In genomic region chr15:10890220-10890921, GRCm38 (mm10) we compare ENCODE assay signal across 7 mouse cellular contexts.
A peak's percentile ranks its signal among the peaks of the same experiment; 100 is the strongest.
DNase-seq lines count a peak whose midpoint lies in the region; ATAC-seq lines count a peak whose summit lies in the region.

No protein-coding gene starts in this region.

- H3K27ac ChIP-seq in hindbrain, embryonic 16.5 days (ENCODE audit: low read depth, low read length), result peak overlapping the region; percentile 20; the same call in 1 of the 2 replicates
- H3K27ac ChIP-seq in liver, embryonic 11.5 days (ENCODE audit: low read depth, low read length), result 0 out of 2 replicates have a peak overlapping the region, but pooled peaks have one; percentile 25

- H3K36me3 ChIP-seq in hindbrain, embryonic 16.5 days (ENCODE audit: control insufficient read depth, insufficient read depth, low read length), result no peaks in the 10 kb centered on the region
- H3K36me3 ChIP-seq in liver, embryonic 11.5 days (ENCODE audit: control insufficient read depth, insufficient read depth, low read length), result no peaks in the 10 kb centered on the region

- WGBS in hindbrain, embryonic 16.5 days, result 40% methylated on average over 8 of the region's 8 CpGs
- 49% methylated on average over 8 of the region's 8 CpGs for WGBS in liver, embryonic 11.5 days

- peak; percentile 94 for ATAC-seq in hindbrain, embryonic 16.5 days
- ATAC-seq in liver, embryonic 11.5 days (replicated peaks; ENCODE audit: low FRiP score), result no peak

- no peaks in the 10 kb centered on the region for H3K9me3 ChIP-seq in hindbrain, embryonic 16.5 days (ENCODE audit: control insufficient read depth, low read length)
- H3K9me3 ChIP-seq in liver, embryonic 11.5 days (ENCODE audit: control insufficient read depth, low read length), result no peaks in the 10 kb centered on the region

- H3K9ac ChIP-seq in hindbrain, embryonic 16.5 days (ENCODE audit: low read depth, low read length), result no peak overlapping the region
- no peak overlapping the region for H3K9ac ChIP-seq in liver, embryonic 11.5 days (ENCODE audit: low read depth, low read length)

- H3K4me1 ChIP-seq in hindbrain, embryonic 16.5 days (ENCODE audit: control insufficient read depth, insufficient read depth, low read depth, low read length), result no peaks in the 10 kb centered on the region; the same call in 1 of the 2 replicates
- no peaks in the 10 kb centered on the region for H3K4me1 ChIP-seq in liver, embryonic 11.5 days (replicated peaks; ENCODE audit: control insufficient read depth, insufficient read depth, low read length)

- H3K4me2 ChIP-seq in hindbrain, embryonic 16.5 days (ENCODE audit: low read length), result no peak overlapping the region
- no peak overlapping the region for H3K4me2 ChIP-seq in liver, embryonic 11.5 days

- no peaks in the 10 kb centered on the region for H3K27me3 ChIP-seq in hindbrain, embryonic 16.5 days (replicated peaks; ENCODE audit: control insufficient read depth, insufficient read depth, low read length)
- no peaks in the 10 kb centered on the region for H3K27me3 ChIP-seq in liver, embryonic 11.5 days (replicated peaks; ENCODE audit: control insufficient read depth, insufficient read depth, low read length)

- peak; percentile 96 for DNase-seq in MN1 (ENCODE audit: low spot score)
- DNase-seq in adrenal gland, postnatal 10 days, result peak; percentile 90
- DNase-seq in gastrocnemius, adult 8-10 months (ENCODE audit: low spot score in 2 of 2), result peak; percentile 79 to 81
- DNase-seq in liver, embryonic 11.5 days (ENCODE audit: low spot score), result no peak
- DNase-seq in ovary, postnatal 14 days (ENCODE audit: low spot score), result peak; percentile 56
- DNase-seq in thymus, postnatal 14 days, result no peak

- no peak overlapping the region for H3K4me3 ChIP-seq in hindbrain, embryonic 16.5 days (ENCODE audit: low read length)
- H3K4me3 ChIP-seq in liver, embryonic 11.5 days (ENCODE audit: low read depth, low read length), result no peak overlapping the region

Comparison
In these comparisons a context has a peak if more than half of its experiments do, and no peak if none do; other contexts are left out.
1. DNase-seq: peak in MN1 (single experiment), adrenal gland, postnatal 10 days (single experiment), gastrocnemius, adult 8-10 months (2 of 2) and ovary, postnatal 14 days (single experiment); none in liver, embryonic 11.5 days (single experiment) and thymus, postnatal 14 days (single experiment).